17 mouse cellular contexts compared by ENCODE assay signal in genomic region chr1:170546297-170546696, GRCm38 (mm10).
"Had no signal": no experiment of that assay in that cellular context is flagged by ENCODE, and none has a peak within 500 bp of the region (broad histone marks: within the 10 kb centered on the region; RNA-seq: fewer than 3 reads in every experiment).

No protein-coding gene starts in this region.

- H3K36me3 ChIP-seq: midbrain, embryonic 10.5 days; midbrain, embryonic 12.5 days; neural tube, embryonic 15.5 days; stomach, embryonic 15.5 days had no signal

- H3K9ac ChIP-seq: liver, embryonic 14.5 days; lung, embryonic 14.5 days; midbrain, embryonic 12.5 days; neural tube, embryonic 13.5 days; neural tube, embryonic 15.5 days; stomach, embryonic 15.5 days had no signal

- ATAC-seq: midbrain, embryonic 16.5 days had no signal

- DNase-seq: lung, adult 18-20 months; lung, embryonic 14.5 days; lung, postnatal 4 days; midbrain, embryonic 14.5 days; retina, postnatal 1 day; right cerebral cortex, adult 18-20 months; thymus, adult 2 months; thymus, postnatal 36 days had no signal

- H3K4me1 ChIP-seq: midbrain, embryonic 12.5 days; stomach, embryonic 15.5 days had no signal

- H3K4me3 ChIP-seq: midbrain, embryonic 10.5 days; midbrain, embryonic 12.5 days; myocyte; neural tube, embryonic 13.5 days; neural tube, embryonic 15.5 days; stomach, embryonic 15.5 days had no signal

- H3K9me3 ChIP-seq: neural tube, embryonic 15.5 days; stomach, embryonic 15.5 days had no signal

- H3K4me2 ChIP-seq: lung, embryonic 14.5 days; midbrain, embryonic 12.5 days; neural tube, embryonic 13.5 days; neural tube, embryonic 15.5 days; stomach, embryonic 15.5 days had no signal

- H3K27ac ChIP-seq: liver, embryonic 14.5 days; midbrain, embryonic 10.5 days; midbrain, embryonic 12.5 days; neural tube, embryonic 13.5 days; neural tube, embryonic 15.5 days; stomach, embryonic 15.5 days; stomach, postnatal 0 days had no signal

- H3K27me3 ChIP-seq: midbrain, embryonic 12.5 days; neural tube, embryonic 13.5 days; neural tube, embryonic 15.5 days; stomach, embryonic 15.5 days had no signal
